Mouse (Mus musculus) CD8-positive naive resting alpha-beta T cell, adult 57 days (primary cell): ENCODE data around the gene Ift74. TPM values are rescaled to one million over a fixed set of nuclear protein-coding genes. Genes with fewer than 3 reads are reported as not detected.

Experiments used
- total RNA-seq: library from RNA; stranded (reverse); gene quantifications from one replicate; pipeline ENCODE4 v1.2.4, GENCODE M21; 2023

Ift74 gene
- 2.8 TPM for total RNA-seq

GRCm38 (mm10) chr4:94613972-94614626 lies at the start of gene Ift74:
Ift74 (plus strand) TSS chr4:94614491.

GRCm38 (mm10) chr4:94603031-94603629 lies 11.2 kb upstream of the Ift74 start, which contains the start of gene Plaa:
Plaa (minus strand) TSS chr4:94603244.

GRCm38 (mm10) chr4:94649920-94650319 lies 35.6 kb downstream of the Ift74 start, which contains the start of gene Lrrc19:
Lrrc19 (minus strand) TSS chr4:94650144.

GRCm38 (mm10) chr4:94738838-94739731 lies 124.8 kb downstream of the Ift74 start, which contains the start of gene Tek:
Tek (plus strand) TSS chr4:94739289.

Other genes starting within 250 kb of the Ift74 start
- gene Gm10306, start 57.9 kb upstream of the Ift74 start, total RNA-seq = not detected
- gene Caap1, start 57.7 kb upstream of the Ift74 start, total RNA-seq = 11.4 TPM
- 45.0 TPM for gene Plaa, start 11.2 kb upstream of the Ift74 start, total RNA-seq
- gene Lrrc19, start 35.7 kb downstream of the Ift74 start, total RNA-seq = not detected
- not detected for gene Tek, start 124.8 kb downstream of the Ift74 start, total RNA-seq